Mouse (Mus musculus) myocyte (in vitro differentiated cells): ENCODE results near the gene Mapkapk3.

Experiments
- CEBPB ChIP-seq: IDR thresholded peaks from 2 replicates; pipeline ENCODE4 v1.6.1; 2011; ENCODE audit warnings: mild to moderate bottlenecking, moderate library complexity; ENCODE audit not compliant: poor library complexity, insufficient read depth, severe bottlenecking
- POLR2A ChIP-seq: IDR thresholded peaks from one replicate; pipeline ENCODE4 v1.6.1; 2011; ENCODE audit warnings: low read depth, mild to moderate bottlenecking, control low read depth, moderate library complexity; ENCODE audit not compliant: insufficient read length
- TCF12 ChIP-seq: IDR thresholded peaks from one replicate; pipeline ENCODE4 v1.6.1; 2011; ENCODE audit warnings: mild to moderate bottlenecking, control low read depth; ENCODE audit not compliant: poor library complexity, insufficient read depth, severe bottlenecking

DNA sequence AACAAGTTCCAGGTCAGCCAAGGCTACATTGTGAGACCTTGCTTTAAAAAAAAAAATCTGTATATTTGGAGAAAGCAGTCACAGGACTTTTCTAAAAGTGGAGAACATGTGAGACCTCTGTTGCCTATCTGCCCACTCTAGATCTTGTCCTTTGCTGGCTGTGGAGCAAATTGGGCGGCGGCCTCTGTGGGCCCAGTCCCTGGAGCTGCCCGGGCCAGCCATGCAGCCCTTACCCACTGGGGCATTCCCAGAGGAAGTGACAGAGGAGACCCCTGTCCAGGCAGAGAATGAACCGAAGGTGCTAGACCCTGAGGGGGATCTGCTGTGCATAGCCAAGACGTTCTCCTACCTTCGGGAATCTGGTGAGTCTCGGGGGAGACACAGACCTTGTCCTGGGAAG lies 10.1 kb upstream of the Mapkapk3 start:
- TF ChIP-seq POLR2A, result no peak
- TF ChIP-seq TCF12, result no peak
- no peak for TF ChIP-seq CEBPB
